Mouse (Mus musculus) kidney, adult 2 months (tissue): ENCODE measurements at regions not wholly inside any gene's neighbourhood (a gene's known extent, or its start where the extent isn't known, plus 50 kb on each side); places are given as distances from the start of the nearest gene placed in this dataset.
"Not testable (repeated sequence)": the region's sequence is repeated elsewhere in the genome, so short reads cannot be mapped to it uniquely, and the experiment has no call there.

Experiments used
- DNase-seq: peaks from one replicate; pipeline ENCODE4 v3.0.0; 2021
- H3K27ac ChIP-seq: fragments of 200-500 bp; 2 replicates; pipeline ENCODE4 v1.5.1; 2012; ENCODE audit warnings: low read depth, low read length, control low read depth, inconsistent platforms; ENCODE audit not compliant: insufficient read depth
- H3K27me3 ChIP-seq: fragments of 200-500 bp; replicated peaks from 2 replicates; pipeline ENCODE4 v1.6.1; 2012; ENCODE audit warnings: mild to moderate bottlenecking, moderate library complexity, low read length, inconsistent platforms; ENCODE audit not compliant: control insufficient read depth, insufficient read depth
- H3K36me3 ChIP-seq: fragments of 200-500 bp; 2 replicates; pipeline ENCODE4 v1.6.1; 2012; ENCODE audit warnings: mild to moderate bottlenecking, moderate library complexity, low read length, inconsistent platforms; ENCODE audit not compliant: control insufficient read depth, insufficient read depth
- H3K4me1 ChIP-seq: fragments of 200-500 bp; 2 replicates; pipeline ENCODE4 v1.6.1; 2011; ENCODE audit warnings: low read length; ENCODE audit not compliant: control insufficient read depth, insufficient read depth
- H3K4me3 ChIP-seq: fragments of 200-500 bp; 2 replicates; pipeline ENCODE4 v1.5.1; 2011; ENCODE audit warnings: mild to moderate bottlenecking, low read depth, low read length, control low read depth; ENCODE audit not compliant: insufficient read depth
- CTCF ChIP-seq: fragments of 200-500 bp; conservative IDR thresholded peaks from 2 replicates; pipeline ENCODE4 v1.5.1; 2011; ENCODE audit warnings: low read depth, mild to moderate bottlenecking, control low read depth, low read length, moderate library complexity, mixed read lengths; ENCODE audit not compliant: insufficient read depth, insufficient read length
- POLR2A ChIP-seq: fragments of 200-500 bp; IDR thresholded peaks from one replicate; pipeline ENCODE4 v1.6.1; 2011; ENCODE audit warnings: low read depth, low read length, control low read depth
- WGBS: fragments of 180-500 bp; shearing (Covaris S2); methylation state at CpG from one replicate; pipeline ENCODE4 v1.1.7; 2018; 5-methylcytosine and 5-hydroxymethylcytosine counted together

- DNase-seq = no peak
- H3K4me1 ChIP-seq = no peaks in the 10 kb centered on the region
- no peaks in the 10 kb centered on the region for H3K27me3 ChIP-seq
- WGBS = 63% methylated on average over 4 of the region's 4 CpGs
- H3K4me3 ChIP-seq = no peak overlapping the region
- no peak overlapping the region for H3K27ac ChIP-seq
- no peaks in the 10 kb centered on the region for H3K36me3 ChIP-seq
- TF ChIP-seq POLR2A (no peak), CTCF (no peak)
These were observed 285.5 kb upstream of the 4933412E24Rik start for GRCm38 (mm10) chr15:60301939-60302338.

- H3K4me1 ChIP-seq = no peaks in the 10 kb centered on the region
- no peak overlapping the region for H3K4me3 ChIP-seq
- TF ChIP-seq POLR2A = no peak
- TF ChIP-seq CTCF = no peak
- no peaks in the 10 kb centered on the region for H3K27me3 ChIP-seq
- DNase-seq = no peak
- H3K27ac ChIP-seq = no peak overlapping the region
- H3K36me3 ChIP-seq = no peaks in the 10 kb centered on the region
- WGBS = 44% methylated on average over 4 of the region's 4 CpGs
These were observed 268.9 kb upstream of the 4933412E24Rik start for GRCm38 (mm10) chr15:60285321-60285720.

GRCm38 (mm10) chr15:60280378-60280777, 264.0 kb upstream of the 4933412E24Rik start:
- Histone ChIP-seq H3K27ac (no peak overlapping the region), H3K4me3 (no peak overlapping the region), H3K27me3 (no peaks in the 10 kb centered on the region), H3K36me3 (no peaks in the 10 kb centered on the region), H3K4me1 (no peaks in the 10 kb centered on the region)
- TF ChIP-seq POLR2A = no peak
- TF ChIP-seq CTCF = no peak
- 75% methylated on average over 2 of the region's 2 CpGs for WGBS
- DNase-seq = no peak

GRCm38 (mm10) chr15:60253661-60254060, 237.2 kb upstream of the 4933412E24Rik start:
- not testable (repeated sequence) for H3K27me3 ChIP-seq, H3K36me3 ChIP-seq, H3K27ac ChIP-seq, DNase-seq, H3K4me3 ChIP-seq, H3K4me1 ChIP-seq

- WGBS = 64% methylated on average over 4 of the region's 4 CpGs
- Histone ChIP-seq H3K27me3 (no peaks in the 10 kb centered on the region; the same call in 1 of the 2 replicates), H3K4me3 (no peak overlapping the region), H3K4me1 (no peaks in the 10 kb centered on the region), H3K27ac (no peak overlapping the region), H3K36me3 (no peaks in the 10 kb centered on the region)
- no peak for TF ChIP-seq CTCF
- no peak for TF ChIP-seq POLR2A
- DNase-seq = no peak
These were observed 210.0 kb upstream of the 4933412E24Rik start for GRCm38 (mm10) chr15:60226335-60226938.

GRCm38 (mm10) chr15:60195070-60195469, 178.7 kb upstream of the 4933412E24Rik start:
- Histone ChIP-seq H3K27me3 (no peaks in the 10 kb centered on the region), H3K4me3 (no peak overlapping the region), H3K36me3 (no peaks in the 10 kb centered on the region), H3K4me1 (no peaks in the 10 kb centered on the region), H3K27ac (no peak overlapping the region)
- TF ChIP-seq POLR2A = no peak
- TF ChIP-seq CTCF = no peak
- no peak for DNase-seq

GRCm38 (mm10) chr15:60193157-60193556, 176.7 kb upstream of the 4933412E24Rik start:
- Histone ChIP-seq H3K27ac (no peak overlapping the region), H3K36me3 (no peaks in the 10 kb centered on the region), H3K4me1 (no peaks in the 10 kb centered on the region), H3K27me3 (no peaks in the 10 kb centered on the region), H3K4me3 (no peak overlapping the region)
- WGBS = 71% methylated on average over 3 of the region's 3 CpGs
- no peak for DNase-seq
- TF ChIP-seq POLR2A = no peak
- no peak for TF ChIP-seq CTCF
